Mouse (Mus musculus) myocyte (in vitro differentiated cells): ENCODE results near the gene Ttf1.

Experiments used
- CEBPB ChIP-seq: IDR thresholded peaks from 2 replicates; pipeline ENCODE4 v1.6.1; 2011; ENCODE audit warnings: mild to moderate bottlenecking, moderate library complexity; ENCODE audit not compliant: poor library complexity, insufficient read depth, severe bottlenecking
- E2F4 ChIP-seq: IDR thresholded peaks from one replicate; pipeline ENCODE4 v1.6.1; 2011; ENCODE audit warnings: mild to moderate bottlenecking, control low read depth, moderate library complexity; ENCODE audit not compliant: insufficient read depth
- MAX ChIP-seq: IDR thresholded peaks from one replicate; pipeline ENCODE4 v1.6.1; 2011; ENCODE audit warnings: low read depth, mild to moderate bottlenecking, control low read depth
- MYOD1 ChIP-seq, 3 experiments: IDR thresholded peaks; one replicate each; pipeline ENCODE4 v1.6.1; 2011; ENCODE audit warnings: control low read depth in 2 of 3, low read depth in 2 of 3, mild to moderate bottlenecking in 2 of 3, moderate library complexity in 1 of 3; ENCODE audit not compliant: insufficient read length in 2 of 3, control insufficient read depth in 1 of 3
- MYOG ChIP-seq, 3 experiments: IDR thresholded peaks; one replicate each; pipeline ENCODE4 v1.6.1; 2011; ENCODE audit warnings: control low read depth in 2 of 3, low read depth in 2 of 3, mild to moderate bottlenecking in 2 of 3; ENCODE audit not compliant: insufficient read length in 2 of 3, control insufficient read depth in 1 of 3, insufficient read depth in 1 of 3
- POLR2A ChIP-seq: IDR thresholded peaks from one replicate; pipeline ENCODE4 v1.6.1; 2011; ENCODE audit warnings: low read depth, mild to moderate bottlenecking, control low read depth, moderate library complexity; ENCODE audit not compliant: insufficient read length
- POLR2AphosphoS2 ChIP-seq: IDR thresholded peaks from one replicate; pipeline ENCODE4 v1.6.1; 2011; ENCODE audit warnings: low read depth, control low read depth; ENCODE audit not compliant: insufficient read length
- REST ChIP-seq: IDR thresholded peaks from one replicate; pipeline ENCODE4 v1.6.1; 2011; ENCODE audit warnings: mild to moderate bottlenecking, control low read depth, moderate library complexity; ENCODE audit not compliant: insufficient read depth, insufficient read length
- TCF12 ChIP-seq: IDR thresholded peaks from one replicate; pipeline ENCODE4 v1.6.1; 2011; ENCODE audit warnings: mild to moderate bottlenecking, control low read depth; ENCODE audit not compliant: poor library complexity, insufficient read depth, severe bottlenecking
- USF1 ChIP-seq: IDR thresholded peaks from one replicate; pipeline ENCODE4 v1.6.1; 2011; ENCODE audit warnings: low read depth, mild to moderate bottlenecking, control low read depth, moderate library complexity

GRCm38 (mm10) chr2:29100822-29101534 lies 40.9 kb downstream of the Ttf1 start:
- TF ChIP-seq POLR2A (no peak), MAX (no peak), MYOD1 (IDR thresholded peaks at IDR 0.05; ENCODE audit: control insufficient read depth in 1 of 3, insufficient read length in 2 of 3, low read depth in 2 of 3) (no peak), POLR2AphosphoS2 (no peak), USF1 (no peak), MYOG (IDR thresholded peaks at IDR 0.05; ENCODE audit: control insufficient read depth in 1 of 3, insufficient read depth in 1 of 3, insufficient read length in 2 of 3, low read depth in 2 of 3) (no peak), E2F4 (no peak), CEBPB (no peak), TCF12 (no peak), REST (no peak)
